Mouse (Mus musculus): ENCODE data around the gene Thsd4. TPM values are rescaled to one million over a fixed set of nuclear protein-coding genes. Genes with fewer than 3 reads are reported as not detected.

Thsd4 gene
- polyA plus RNA-seq, 1 experiment from 2014 or later, result 8.2 TPM

GRCm38 (mm10) chr9:60269807-60270206 lies 252.0 kb downstream of the Thsd4 start:
- H3K9ac ChIP-seq (ENCODE audit: low read length), result no peak overlapping the region
- H3K4me3 ChIP-seq (ENCODE audit: low read length), result no peak overlapping the region
- H3K9me3 ChIP-seq (replicated peaks; ENCODE audit: control insufficient read depth, low read length), result no peaks in the 10 kb centered on the region
- no peak overlapping the region for H3K27ac ChIP-seq (ENCODE audit: low read length)
- 74% methylated on average over 5 of the region's 5 CpGs for WGBS
- H3K36me3 ChIP-seq (ENCODE audit: control insufficient read depth, insufficient read depth), result no peaks in the 10 kb centered on the region
- ATAC-seq (replicated peaks; ENCODE audit: extremely low read depth, insufficient read depth, low FRiP score), result no peak
- H3K27me3 ChIP-seq (ENCODE audit: control insufficient read depth, insufficient read depth, low read length), result no peaks in the 10 kb centered on the region
- H3K4me1 ChIP-seq (ENCODE audit: control insufficient read depth, insufficient read depth, low read length), result no peaks in the 10 kb centered on the region
- no peak overlapping the region for H3K4me2 ChIP-seq (ENCODE audit: low read depth, low read length)

DNA sequence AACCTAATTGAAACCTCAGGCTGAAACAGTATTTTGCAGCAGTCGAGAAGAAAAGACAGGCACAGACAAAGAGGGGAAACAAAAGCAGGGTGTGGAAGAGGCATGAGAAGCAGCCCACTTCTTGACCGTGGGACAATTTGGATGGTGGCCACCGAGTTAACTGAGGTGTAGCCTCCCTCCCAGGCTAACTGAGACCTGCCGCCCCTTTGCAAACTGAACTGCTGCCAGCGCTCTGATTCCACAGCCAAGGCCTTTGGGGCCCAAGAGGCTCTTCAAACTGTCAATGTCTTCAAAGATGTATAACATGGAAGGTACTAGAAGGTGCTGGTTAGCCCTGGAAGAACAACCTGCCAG lies 254.6 kb downstream of the Thsd4 start:
- Histone ChIP-seq H3K27me3 (ENCODE audit: control insufficient read depth, insufficient read depth, low read length) (no peaks in the 10 kb centered on the region), H3K9ac (ENCODE audit: low read length) (no peak overlapping the region), H3K4me3 (ENCODE audit: low read length) (no peak overlapping the region), H3K4me2 (ENCODE audit: low read depth, low read length) (no peak overlapping the region), H3K36me3 (ENCODE audit: control insufficient read depth, insufficient read depth) (no peaks in the 10 kb centered on the region), H3K4me1 (ENCODE audit: control insufficient read depth, insufficient read depth, low read length) (no peaks in the 10 kb centered on the region), H3K27ac (ENCODE audit: low read length) (no peak overlapping the region), H3K9me3 (replicated peaks; ENCODE audit: control insufficient read depth, low read length) (no peaks in the 10 kb centered on the region)
- ATAC-seq (replicated peaks; ENCODE audit: extremely low read depth, insufficient read depth, low FRiP score), result no peak
- 67% methylated on average over 5 of the region's 5 CpGs for WGBS

GRCm38 (mm10) chr9:60266583-60267272 lies 255.1 kb downstream of the Thsd4 start:
- no peak overlapping the region for H3K9ac ChIP-seq (ENCODE audit: low read length)
- WGBS, result 82% methylated on average over 15 of the region's 15 CpGs
- no peak for ATAC-seq (replicated peaks; ENCODE audit: extremely low read depth, insufficient read depth, low FRiP score)
- no peaks in the 10 kb centered on the region for H3K4me1 ChIP-seq (ENCODE audit: control insufficient read depth, insufficient read depth, low read length)
- no peaks in the 10 kb centered on the region for H3K36me3 ChIP-seq (ENCODE audit: control insufficient read depth, insufficient read depth)
- H3K27ac ChIP-seq (ENCODE audit: low read length), result no peak overlapping the region
- no peak overlapping the region for H3K4me2 ChIP-seq (ENCODE audit: low read depth, low read length)
- H3K27me3 ChIP-seq (ENCODE audit: control insufficient read depth, insufficient read depth, low read length), result no peaks in the 10 kb centered on the region
- no peak overlapping the region for H3K4me3 ChIP-seq (ENCODE audit: low read length)
- no peaks in the 10 kb centered on the region for H3K9me3 ChIP-seq (replicated peaks; ENCODE audit: control insufficient read depth, low read length)

GRCm38 (mm10) chr9:60264586-60265325 lies 257.1 kb downstream of the Thsd4 start:
- no peak overlapping the region for H3K9ac ChIP-seq (ENCODE audit: low read length)
- 0 out of 2 replicates have a peak overlapping the region, but pooled peaks have one; percentile 7 for H3K27ac ChIP-seq (ENCODE audit: low read length)
- H3K9me3 ChIP-seq (replicated peaks; ENCODE audit: control insufficient read depth, low read length), result no peaks in the 10 kb centered on the region
- ATAC-seq (replicated peaks; ENCODE audit: extremely low read depth, insufficient read depth, low FRiP score), result no peak
- 44% methylated on average over 10 of the region's 10 CpGs for WGBS
- no peak overlapping the region for H3K4me2 ChIP-seq (ENCODE audit: low read depth, low read length)
- H3K4me3 ChIP-seq (ENCODE audit: low read length), result no peak overlapping the region
- H3K27me3 ChIP-seq (ENCODE audit: control insufficient read depth, insufficient read depth, low read length), result no peaks in the 10 kb centered on the region
- no peaks in the 10 kb centered on the region for H3K36me3 ChIP-seq (ENCODE audit: control insufficient read depth, insufficient read depth)
- no peaks in the 10 kb centered on the region for H3K4me1 ChIP-seq (ENCODE audit: control insufficient read depth, insufficient read depth, low read length)

DNA sequence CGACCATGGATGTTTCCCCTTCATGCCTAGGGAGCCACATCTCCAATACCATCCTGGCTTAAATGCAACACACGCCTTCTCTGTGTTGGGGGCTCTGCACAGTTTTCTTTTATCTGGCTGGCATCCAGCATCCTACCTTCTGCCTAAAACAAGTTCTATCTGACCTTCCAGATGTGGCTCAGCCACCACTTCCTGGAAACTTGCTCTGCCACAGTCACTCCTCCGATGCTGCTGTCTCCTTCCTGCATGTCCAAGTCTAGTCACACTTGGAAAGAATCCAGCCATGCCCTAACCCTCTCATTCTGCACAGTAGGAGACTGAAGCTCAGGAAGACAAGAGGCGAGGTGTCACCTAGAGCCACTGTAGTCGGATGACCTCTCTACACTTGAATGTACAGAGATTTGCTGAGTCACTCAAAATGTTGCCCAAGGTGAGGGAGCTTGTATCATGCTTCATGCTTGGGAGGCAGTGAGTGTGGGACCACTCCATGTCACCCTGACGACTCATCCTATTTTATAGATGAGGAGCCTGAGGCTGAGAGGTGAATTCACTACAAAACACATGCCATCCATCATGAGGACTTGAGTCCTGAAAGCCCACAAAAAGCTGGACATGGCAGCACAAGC lies 259.2 kb downstream of the Thsd4 start:
- Histone ChIP-seq H3K9ac (ENCODE audit: low read length) (no peak overlapping the region), H3K4me1 (ENCODE audit: control insufficient read depth, insufficient read depth, low read length) (no peaks in the 10 kb centered on the region), H3K9me3 (replicated peaks; ENCODE audit: control insufficient read depth, low read length) (no peaks in the 10 kb centered on the region), H3K27me3 (ENCODE audit: control insufficient read depth, insufficient read depth, low read length) (no peaks in the 10 kb centered on the region), H3K27ac (ENCODE audit: low read length) (no peak overlapping the region), H3K4me3 (ENCODE audit: low read length) (no peak overlapping the region), H3K4me2 (ENCODE audit: low read depth, low read length) (no peak overlapping the region), H3K36me3 (ENCODE audit: control insufficient read depth, insufficient read depth) (no peaks in the 10 kb centered on the region)
- WGBS, result 62% methylated on average over 6 of the region's 6 CpGs
- no peak for ATAC-seq (replicated peaks; ENCODE audit: extremely low read depth, insufficient read depth, low FRiP score)

- Histone ChIP-seq H3K9ac (ENCODE audit: low read length) (no peak overlapping the region), H3K4me1 (ENCODE audit: control insufficient read depth, insufficient read depth, low read length) (no peaks in the 10 kb centered on the region), H3K27me3 (ENCODE audit: control insufficient read depth, insufficient read depth, low read length) (no peaks in the 10 kb centered on the region), H3K27ac (ENCODE audit: low read length) (no peak overlapping the region), H3K4me3 (ENCODE audit: low read length) (no peak overlapping the region), H3K4me2 (ENCODE audit: low read depth, low read length) (no peak overlapping the region), H3K9me3 (replicated peaks; ENCODE audit: control insufficient read depth, low read length) (no peaks in the 10 kb centered on the region), H3K36me3 (ENCODE audit: control insufficient read depth, insufficient read depth) (no peaks in the 10 kb centered on the region)
- no peak for ATAC-seq (replicated peaks; ENCODE audit: extremely low read depth, insufficient read depth, low FRiP score)
- WGBS, result 74% methylated on average over 13 of the region's 13 CpGs
Observed at GRCm38 (mm10) chr9:60259626-60260025, 262.2 kb downstream of the Thsd4 start.

DNA sequence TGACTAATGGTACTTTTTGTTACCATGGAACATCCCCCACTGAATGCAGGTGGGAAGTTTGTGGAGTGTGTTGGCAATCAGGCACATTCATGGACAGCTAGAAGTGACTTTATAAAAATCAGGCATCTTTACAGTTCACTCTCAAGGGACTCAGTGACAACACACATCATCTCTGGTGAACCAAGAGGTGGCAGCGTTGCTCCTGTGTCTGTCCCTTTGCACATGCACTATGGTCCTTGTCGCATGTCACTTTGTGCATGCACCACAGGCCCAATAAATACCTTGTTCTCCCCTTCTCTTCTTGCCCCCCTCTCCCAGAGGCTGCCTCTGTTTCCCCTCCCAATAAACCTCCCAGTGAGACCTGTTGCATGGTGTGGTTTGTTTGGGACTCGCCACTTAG lies 270.1 kb downstream of the Thsd4 start:
- H3K4me1 ChIP-seq (ENCODE audit: control insufficient read depth, insufficient read depth, low read length), result no peaks in the 10 kb centered on the region
- 69% methylated on average over 3 of the region's 3 CpGs for WGBS
- no peak for ATAC-seq (replicated peaks; ENCODE audit: extremely low read depth, insufficient read depth, low FRiP score)

GRCm38 (mm10) chr9:60250403-60250802 lies 271.4 kb downstream of the Thsd4 start:
- no peak overlapping the region for H3K27ac ChIP-seq (ENCODE audit: low read length)
- H3K36me3 ChIP-seq (ENCODE audit: control insufficient read depth, insufficient read depth), result no peaks in the 10 kb centered on the region
- H3K4me2 ChIP-seq (ENCODE audit: low read depth, low read length), result no peak overlapping the region
- H3K9me3 ChIP-seq (replicated peaks; ENCODE audit: control insufficient read depth, low read length), result no peaks in the 10 kb centered on the region
- H3K4me3 ChIP-seq (ENCODE audit: low read length), result no peak overlapping the region
- H3K4me1 ChIP-seq (ENCODE audit: control insufficient read depth, insufficient read depth, low read length), result no peaks in the 10 kb centered on the region
- ATAC-seq (replicated peaks; ENCODE audit: extremely low read depth, insufficient read depth, low FRiP score), result no peak
- no peak overlapping the region for H3K9ac ChIP-seq (ENCODE audit: low read length)
- H3K27me3 ChIP-seq (ENCODE audit: control insufficient read depth, insufficient read depth, low read length), result no peaks in the 10 kb centered on the region

More for the DNA sequence above, 270.1 kb downstream of the Thsd4 start:
- Histone ChIP-seq H3K9me3 (replicated peaks; ENCODE audit: control insufficient read depth, low read length) (no peaks in the 10 kb centered on the region), H3K27ac (ENCODE audit: low read length) (no peak overlapping the region), H3K9ac (ENCODE audit: low read length) (no peak overlapping the region), H3K4me3 (ENCODE audit: low read length) (no peak overlapping the region), H3K27me3 (ENCODE audit: control insufficient read depth, insufficient read depth, low read length) (no peaks in the 10 kb centered on the region), H3K4me2 (ENCODE audit: low read depth, low read length) (no peak overlapping the region), H3K36me3 (ENCODE audit: control insufficient read depth, insufficient read depth) (no peaks in the 10 kb centered on the region)

- no peak for ATAC-seq (replicated peaks; ENCODE audit: extremely low read depth, insufficient read depth, low FRiP score)
- Histone ChIP-seq H3K4me1 (ENCODE audit: control insufficient read depth, insufficient read depth, low read length) (peaks cover 4% of the 10 kb centered on the region; the same call in 1 of the 2 replicates), H3K27ac (ENCODE audit: low read length) (no peak overlapping the region), H3K9ac (ENCODE audit: low read length) (no peak overlapping the region), H3K4me2 (ENCODE audit: low read depth, low read length) (no peak overlapping the region), H3K36me3 (ENCODE audit: control insufficient read depth, insufficient read depth) (no peaks in the 10 kb centered on the region), H3K9me3 (replicated peaks; ENCODE audit: control insufficient read depth, low read length) (no peaks in the 10 kb centered on the region), H3K4me3 (ENCODE audit: low read length) (no peak overlapping the region), H3K27me3 (ENCODE audit: control insufficient read depth, insufficient read depth, low read length) (no peaks in the 10 kb centered on the region)
- WGBS, result 50% methylated on average over 3 of the region's 3 CpGs
Observed at GRCm38 (mm10) chr9:60247998-60248397, 273.8 kb downstream of the Thsd4 start.

Measured in heart, embryonic 16.5 days (tissue).